Mouse (Mus musculus) forebrain, postnatal 0 days (tissue): ENCODE measurements around the gene Cadps. TPM values are rescaled to one million over a fixed set of nuclear protein-coding genes. Genes with fewer than 3 reads are reported as not detected.

Experiments
- ATAC-seq: fragments of 200-750 bp; cut with Nextera tagmentation; 2 replicates; pipeline ENCODE4 v1.8.0; 2017; ENCODE audit warnings: mild to moderate bottlenecking, moderate library complexity
- DNase-seq: peaks from one replicate; pipeline ENCODE4 v3.0.0-alpha.2; 2015
- H3K27ac ChIP-seq: fragments of 300-500 bp; sonication (generic); 2 replicates; pipeline ENCODE4 v1.5.1; 2014; ENCODE audit warnings: low read depth, mild to moderate bottlenecking, antibody characterized with exemption, low read length, moderate library complexity, mixed read lengths
- H3K27me3 ChIP-seq: fragments of 300-500 bp; sonication (generic); 2 replicates; pipeline ENCODE4 v1.6.1; 2014; ENCODE audit warnings: mild to moderate bottlenecking, low read length, mixed read lengths; ENCODE audit not compliant: insufficient read depth
- H3K36me3 ChIP-seq: fragments of 300-500 bp; sonication (generic); 2 replicates; pipeline ENCODE4 v1.6.1; 2014; ENCODE audit warnings: mild to moderate bottlenecking, moderate library complexity; ENCODE audit not compliant: insufficient read depth
- H3K4me1 ChIP-seq: fragments of 300-500 bp; sonication (generic); 2 replicates; pipeline ENCODE4 v1.6.1; 2014; ENCODE audit warnings: antibody characterized with exemption; ENCODE audit not compliant: insufficient read depth
- H3K4me2 ChIP-seq: fragments of 300-500 bp; sonication (generic); 2 replicates; pipeline ENCODE4 v1.6.1; 2014; ENCODE audit warnings: low read depth, mild to moderate bottlenecking, moderate library complexity
- H3K4me3 ChIP-seq: fragments of 300-500 bp; sonication (generic); 2 replicates; pipeline ENCODE4 v1.5.1; 2014; ENCODE audit warnings: low read depth, low read length, mixed read lengths
- H3K9ac ChIP-seq: fragments of 300-500 bp; sonication (generic); 2 replicates; pipeline ENCODE4 v1.6.1; 2014; ENCODE audit warnings: mild to moderate bottlenecking
- H3K9me3 ChIP-seq: fragments of 300-500 bp; sonication (generic); 2 replicates; pipeline ENCODE4 v1.6.1; 2016; ENCODE audit warnings: low read length
- CTCF ChIP-seq: sonication (generic); IDR thresholded peaks from 2 replicates; pipeline ENCODE4 v1.5.1; 2016; ENCODE audit warnings: antibody characterized with exemption, control low read depth, low read depth
- whole genome bisulfite sequencing: fragments of 180-500 bp; shearing (Covaris S2); extraction: QIAGEN DNeasy Blood & Tissue Kit; methylation state at CpG from one replicate; pipeline ENCODE4 v1.1.7; 2014; 5-methylcytosine and 5-hydroxymethylcytosine counted together
- polyA plus RNA-seq: library from polyadenylated mRNA; unstranded; fragments of >200 nt; fragmentation: Nextera tagmentation; extraction: Ambion mirVana; gene quantifications from 2 replicates; pipeline ENCODE4 v1.2.1, GENCODE M21; 2015
- total RNA-seq: library from RNA; depleted of rRNA; stranded (reverse); fragments of >200 nt; gene quantifications from 2 replicates; pipeline ENCODE4 v1.2.3, GENCODE M21; 2014

Gene Cadps
- total and polyA plus RNA-seq, 2 experiments from 2014 or later, result 27.2 to 164 TPM

GRCm38 (mm10) chr14:12348089-12348488 lies 474.8 kb downstream of the Cadps start, which contains the start of gene Fezf2:
TSS of gene Fezf2 (minus strand) at chr14:12348189.
- Histone ChIP-seq H3K4me1 (no peaks in the 10 kb centered on the region), H3K9ac (peak within 1 kb of the TSS; percentile 19), H3K4me2 (peak within 1 kb of the TSS; percentile 56), H3K9me3 (no peaks in the 10 kb centered on the region), H3K36me3 (no peaks in the 10 kb centered on the region), H3K27ac (peak within 1 kb of the TSS; percentile 87; the same call in 1 of the 2 replicates), H3K27me3 (peaks cover 38% of the 10 kb centered on the region), H3K4me3 (peak within 1 kb of the TSS; percentile 42; the same call in 1 of the 2 replicates)
- TF ChIP-seq CTCF, result no peak
- DNase-seq, result peak; percentile 14
- WGBS, result 21% methylated on average over 2 of the region's 2 CpGs
- ATAC-seq, result no peak

- DNase-seq (peak; percentile 65), ATAC-seq (0 out of 2 replicates have a peak, but pooled peaks have one; percentile 1)
- Histone ChIP-seq H3K4me3 (peak overlapping the region; percentile 42), H3K9ac (peak overlapping the region; percentile 57), H3K9me3 (no peaks in the 10 kb centered on the region), H3K4me2 (peak overlapping the region; percentile 56), H3K4me1 (no peaks in the 10 kb centered on the region), H3K36me3 (no peaks in the 10 kb centered on the region), H3K27me3 (peaks cover 33% of the 10 kb centered on the region), H3K27ac (peak overlapping the region; percentile 87)
- 3% methylated on average over 26 of the region's 26 CpGs for WGBS
- TF ChIP-seq CTCF, result no peak
Observed at GRCm38 (mm10) chr14:12346865-12347600, 475.8 kb downstream of the Cadps start.

- Histone ChIP-seq H3K4me2 (peak overlapping the region; percentile 56), H3K4me3 (peak overlapping the region; percentile 42), H3K36me3 (no peaks in the 10 kb centered on the region), H3K9me3 (no peaks in the 10 kb centered on the region), H3K4me1 (no peaks in the 10 kb centered on the region), H3K9ac (peak overlapping the region; percentile 57), H3K27me3 (peaks cover 33% of the 10 kb centered on the region), H3K27ac (peak overlapping the region; percentile 87)
- DNase-seq (peak; percentile 68), ATAC-seq (peak; percentile 13; the same call in 1 of the 2 replicates)
- no peak for TF ChIP-seq CTCF
- WGBS, result under 1% methylated on average over 50 of the region's 50 CpGs
Observed at GRCm38 (mm10) chr14:12346011-12346864, 476.6 kb downstream of the Cadps start.

GRCm38 (mm10) chr14:12345241-12345921 lies 477.5 kb downstream of the Cadps start:
- H3K4me2 ChIP-seq, result peak overlapping the region; percentile 56
- H3K4me3 ChIP-seq, result peak overlapping the region; percentile 42
- TF ChIP-seq CTCF, result no peak
- peak; percentile 25 for ATAC-seq
- peaks cover 33% of the 10 kb centered on the region for H3K27me3 ChIP-seq
- no peaks in the 10 kb centered on the region for H3K36me3 ChIP-seq
- no peaks in the 10 kb centered on the region for H3K9me3 ChIP-seq
- DNase-seq, result peak; percentile 68
- WGBS, result under 1% methylated on average over 40 of the region's 40 CpGs
- peak overlapping the region; percentile 87 for H3K27ac ChIP-seq
- H3K9ac ChIP-seq, result peak overlapping the region; percentile 57
- no peaks in the 10 kb centered on the region for H3K4me1 ChIP-seq

- Histone ChIP-seq H3K27ac (peak overlapping the region; percentile 87), H3K9ac (peak overlapping the region; percentile 57)
- no peak for TF ChIP-seq CTCF
Observed at GRCm38 (mm10) chr14:12344746-12345240, 478.1 kb downstream of the Cadps start.

GRCm38 (mm10) chr14:12344061-12344745 lies 478.7 kb downstream of the Cadps start:
- H3K9ac ChIP-seq, result peak overlapping the region; percentile 57
- no peaks in the 10 kb centered on the region for H3K9me3 ChIP-seq
- H3K4me2 ChIP-seq, result peak overlapping the region; percentile 56
- H3K27ac ChIP-seq, result peak overlapping the region; percentile 87
- peaks cover 37% of the 10 kb centered on the region for H3K27me3 ChIP-seq
- no peaks in the 10 kb centered on the region for H3K36me3 ChIP-seq
- peak overlapping the region; percentile 42 for H3K4me3 ChIP-seq
- no peak for TF ChIP-seq CTCF
- 6% methylated on average over 24 of the region's 24 CpGs for WGBS
- DNase-seq (peak; percentile 41), ATAC-seq (no peak)
- H3K4me1 ChIP-seq, result no peaks in the 10 kb centered on the region

More at GRCm38 (mm10) chr14:12344746-12345240, 478.1 kb downstream of the Cadps start:
- Histone ChIP-seq H3K36me3 (no peaks in the 10 kb centered on the region), H3K4me3 (peak overlapping the region; percentile 42), H3K4me2 (peak overlapping the region; percentile 56), H3K27me3 (peaks cover 37% of the 10 kb centered on the region), H3K9me3 (no peaks in the 10 kb centered on the region), H3K4me1 (no peaks in the 10 kb centered on the region)
- 1% methylated on average over 39 of the region's 39 CpGs for WGBS
- ATAC-seq (0 out of 2 replicates have a peak, but pooled peaks have one; percentile 11), DNase-seq (peak; percentile 63)
